Mouse (Mus musculus) hindbrain, embryonic 12.5 days (tissue): ENCODE results near the gene Gngt2. TPM values are rescaled to one million over a fixed set of nuclear protein-coding genes. Genes with fewer than 3 reads are reported as not detected.

ENCODE experiments used
- ATAC-seq: fragments of 200-750 bp; cut with Nextera tagmentation; 2 replicates; pipeline ENCODE4 v1.8.0; 2017; ENCODE audit warnings: moderate TSS enrichment; ENCODE audit not compliant: low FRiP score
- H3K27ac ChIP-seq: fragments of 300-500 bp; sonication (generic); 2 replicates; pipeline ENCODE4 v1.5.1; 2016; ENCODE audit warnings: mild to moderate bottlenecking
- H3K27me3 ChIP-seq: fragments of 300-500 bp; sonication (generic); 2 replicates; pipeline ENCODE4 v1.6.1; 2016; ENCODE audit warnings: mild to moderate bottlenecking
- H3K36me3 ChIP-seq: fragments of 300-500 bp; sonication (generic); 2 replicates; pipeline ENCODE4 v1.6.1; 2016; ENCODE audit warnings: mild to moderate bottlenecking
- H3K4me1 ChIP-seq: fragments of 300-500 bp; sonication (generic); 2 replicates; pipeline ENCODE4 v1.6.1; 2016
- H3K4me2 ChIP-seq: fragments of 300-500 bp; sonication (generic); replicated peaks from 2 replicates; pipeline ENCODE4 v1.6.1; 2016; ENCODE audit warnings: mild to moderate bottlenecking
- H3K4me3 ChIP-seq: fragments of 300-500 bp; sonication (generic); 2 replicates; pipeline ENCODE4 v1.5.1; 2016; ENCODE audit warnings: mild to moderate bottlenecking
- H3K9ac ChIP-seq: fragments of 300-500 bp; sonication (generic); 2 replicates; pipeline ENCODE4 v1.6.1; 2016; ENCODE audit warnings: mild to moderate bottlenecking, moderate library complexity
- H3K9me3 ChIP-seq: fragments of 300-500 bp; sonication (generic); replicated peaks from 2 replicates; pipeline ENCODE4 v1.6.1; 2016; ENCODE audit warnings: mild to moderate bottlenecking
- WGBS: fragments of 180-500 bp; shearing (Covaris S2); methylation state at CpG from one replicate; pipeline ENCODE4 v1.1.7; 2016; 5-methylcytosine and 5-hydroxymethylcytosine counted together
- polyA plus RNA-seq: library from polyadenylated mRNA; unstranded; fragments of >200 nt; fragmentation: Nextera tagmentation; extraction: Ambion mirVana; gene quantifications from 2 replicates; pipeline ENCODE4 v1.2.1, GENCODE M21; 2016

Gngt2 gene
- polyA plus RNA-seq, 1 experiment from 2014 or later, result 7.9 TPM

DNA sequence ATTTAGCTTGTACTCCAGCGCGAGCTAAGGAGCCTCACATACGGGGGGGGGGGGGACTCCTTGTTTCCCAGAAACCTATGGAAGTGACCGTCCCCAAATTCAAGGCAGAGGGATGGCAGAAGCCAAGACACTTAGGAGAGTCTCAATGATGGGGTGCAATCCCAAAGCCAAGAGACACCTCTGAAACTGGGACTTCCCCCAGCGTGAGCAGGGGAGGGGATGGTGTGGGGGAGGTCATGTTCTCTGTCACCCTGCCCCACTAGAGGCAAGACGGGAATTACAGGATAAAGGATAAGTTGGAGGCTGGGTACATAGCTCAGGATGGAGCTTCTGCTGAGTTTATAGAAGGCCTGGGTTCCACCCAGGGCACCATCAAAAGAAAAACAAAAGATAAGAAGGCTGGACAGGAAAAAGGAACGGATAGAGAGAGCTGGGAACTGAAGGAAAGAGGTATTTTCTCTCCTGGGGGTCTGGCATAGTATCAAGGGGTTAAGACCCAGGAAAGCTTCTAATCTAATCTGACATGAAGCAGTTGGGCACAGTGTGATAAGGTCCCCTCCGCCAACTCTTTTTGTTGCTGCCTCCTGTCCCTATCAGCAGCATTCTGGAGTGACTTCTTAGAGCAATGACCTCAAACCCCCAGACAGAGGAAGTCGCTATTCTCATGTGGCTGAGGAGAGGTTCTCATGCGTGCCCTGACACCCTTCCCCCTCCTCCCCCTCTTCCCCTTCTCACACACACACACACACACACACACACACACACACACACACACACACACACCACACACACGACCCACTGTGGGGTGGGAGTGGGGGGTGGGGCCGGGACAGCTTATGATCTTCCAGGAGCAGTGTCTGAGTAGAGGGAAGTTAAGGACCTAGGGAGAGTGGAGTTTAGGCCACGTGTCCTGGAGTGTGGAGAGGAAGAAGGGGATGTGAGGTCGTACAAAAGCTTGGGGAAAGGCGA, 2.0 kb upstream of the Gngt2 start:
- H3K9ac ChIP-seq, result no peak overlapping the region
- 21% methylated on average over 15 of the region's 15 CpGs for WGBS
- no peak overlapping the region for H3K27ac ChIP-seq
- no peak overlapping the region for H3K4me3 ChIP-seq
- peak overlapping the region; percentile 19; the same call in 1 of the 2 replicates for H3K4me2 ChIP-seq
- H3K27me3 ChIP-seq, result peaks cover 73% of the 10 kb centered on the region
- no peak for ATAC-seq
- peaks cover 44% of the 10 kb centered on the region for H3K4me1 ChIP-seq
- no peaks in the 10 kb centered on the region for H3K36me3 ChIP-seq
- H3K9me3 ChIP-seq, result no peaks in the 10 kb centered on the region

GRCm38 (mm10) chr11:95835832-95836231, 1.2 kb upstream of the Gngt2 start:
- no peak for ATAC-seq
- Histone ChIP-seq H3K36me3 (no peaks in the 10 kb centered on the region), H3K4me2 (no peak overlapping the region), H3K9me3 (no peaks in the 10 kb centered on the region), H3K27ac (no peak overlapping the region), H3K9ac (no peak overlapping the region), H3K4me3 (no peak overlapping the region), H3K4me1 (peaks cover 37% of the 10 kb centered on the region), H3K27me3 (peaks cover 71% of the 10 kb centered on the region)
- 47% methylated on average over 6 of the region's 6 CpGs for WGBS

DNA sequence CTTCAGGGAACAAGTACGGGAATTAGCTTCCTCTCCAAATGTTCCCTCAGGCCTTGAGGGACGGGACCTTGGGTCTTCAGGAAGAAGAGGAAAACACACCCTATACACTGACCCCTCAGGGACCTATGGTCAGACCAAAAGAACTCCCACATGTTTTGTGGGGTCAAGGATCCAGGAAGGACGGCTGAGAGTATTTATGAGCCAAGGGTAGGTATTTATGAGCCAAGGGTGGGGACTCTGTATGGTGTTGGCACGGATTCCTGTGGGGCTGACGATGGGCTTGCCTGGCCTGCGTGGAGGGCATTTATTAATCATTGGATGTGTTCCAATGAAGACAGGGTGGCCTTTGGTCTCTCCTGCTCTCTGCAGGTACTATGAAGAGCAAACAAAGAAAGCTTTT, 583 bp upstream of the Gngt2 start:
- Histone ChIP-seq H3K27me3 (peaks cover 70% of the 10 kb centered on the region), H3K4me2 (no peak overlapping the region), H3K27ac (no peak overlapping the region), H3K9ac (no peak overlapping the region), H3K9me3 (no peaks in the 10 kb centered on the region), H3K4me3 (no peak overlapping the region), H3K36me3 (no peaks in the 10 kb centered on the region), H3K4me1 (peaks cover 31% of the 10 kb centered on the region)
- ATAC-seq, result no peak
- 69% methylated on average over 6 of the region's 6 CpGs for WGBS

DNA sequence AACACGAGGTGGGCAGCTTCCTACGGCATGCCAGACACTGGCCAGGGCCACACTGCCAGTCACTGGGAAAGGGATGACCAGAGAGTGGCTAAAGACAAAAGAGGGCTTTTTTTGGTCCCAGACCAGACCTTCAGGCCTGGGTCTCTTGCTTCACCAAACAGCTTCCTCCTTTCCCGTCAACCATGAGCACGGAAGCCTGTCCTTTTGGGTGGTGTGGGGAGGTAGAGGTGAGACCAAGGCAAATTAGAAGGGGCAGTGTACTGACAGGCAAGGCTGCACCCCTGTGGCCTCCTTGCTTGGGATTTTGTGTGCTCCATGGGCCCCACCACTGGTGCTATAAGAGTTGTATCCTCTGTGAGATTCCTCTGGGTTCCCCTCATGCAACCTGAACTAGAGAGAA, 1.6 kb downstream of the Gngt2 start:
- peaks cover 64% of the 10 kb centered on the region for H3K27me3 ChIP-seq
- peaks cover 26% of the 10 kb centered on the region for H3K4me1 ChIP-seq
- 84% methylated on average over 4 of the region's 4 CpGs for whole genome bisulfite sequencing
- no peak overlapping the region for H3K4me3 ChIP-seq
- H3K9ac ChIP-seq, result no peak overlapping the region
- ATAC-seq, result no peak
- H3K27ac ChIP-seq, result no peak overlapping the region
- no peak overlapping the region for H3K4me2 ChIP-seq
- no peaks in the 10 kb centered on the region for H3K9me3 ChIP-seq
- H3K36me3 ChIP-seq, result no peaks in the 10 kb centered on the region

GRCm38 (mm10) chr11:95838999-95839868, 2.2 kb downstream of the Gngt2 start:
- H3K4me1 ChIP-seq, result peaks cover 20% of the 10 kb centered on the region
- no peak overlapping the region for H3K4me3 ChIP-seq
- H3K9me3 ChIP-seq, result no peaks in the 10 kb centered on the region
- H3K9ac ChIP-seq, result no peak overlapping the region
- no peaks in the 10 kb centered on the region for H3K36me3 ChIP-seq
- ATAC-seq, result no peak
- H3K27ac ChIP-seq, result no peak overlapping the region
- no peak overlapping the region for H3K4me2 ChIP-seq
- 71% methylated on average over 8 of the region's 8 CpGs for WGBS
- H3K27me3 ChIP-seq, result peaks cover 57% of the 10 kb centered on the region

DNA sequence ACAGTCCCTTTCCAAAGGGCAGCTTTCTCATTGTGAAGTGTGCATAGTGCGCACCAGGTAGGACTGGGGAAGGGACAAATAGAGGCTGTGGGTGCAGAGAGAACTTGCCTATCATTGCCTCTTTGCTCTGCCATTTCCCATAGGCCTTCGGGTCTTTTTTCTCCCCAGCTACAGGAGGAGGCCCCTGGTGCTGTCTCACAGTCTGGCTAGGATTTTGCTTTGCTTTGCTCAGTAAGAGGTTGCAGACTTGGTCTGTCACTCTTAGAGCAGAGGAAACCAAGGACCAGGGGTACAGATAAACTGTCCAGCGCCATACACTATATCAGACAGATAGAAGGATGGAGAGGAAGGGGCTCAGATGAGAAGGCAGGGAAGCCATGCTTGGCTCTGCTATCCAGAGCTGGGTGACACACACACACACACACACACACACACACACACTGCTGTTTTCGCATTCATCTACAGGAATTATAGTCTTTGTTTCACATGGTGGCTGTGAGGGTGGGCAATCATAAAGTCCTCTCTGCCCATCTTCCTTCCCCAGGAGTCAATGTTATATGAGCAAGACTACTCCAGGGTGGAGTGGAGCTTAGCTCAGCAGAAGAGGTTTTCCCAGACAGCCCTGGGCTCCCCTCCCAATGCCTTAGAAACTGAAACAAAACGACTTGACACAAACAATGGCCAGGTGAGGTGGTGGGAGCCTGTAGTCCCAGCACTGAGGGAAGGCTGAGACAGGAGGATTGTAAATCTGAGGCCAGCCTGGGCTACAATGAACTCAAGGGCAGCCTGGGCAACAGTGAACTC, 3.9 kb downstream of the Gngt2 start:
- no peak overlapping the region for H3K27ac ChIP-seq
- H3K9ac ChIP-seq, result no peak overlapping the region
- no peak overlapping the region for H3K4me3 ChIP-seq
- 79% methylated on average over 5 of the region's 5 CpGs for WGBS
- H3K9me3 ChIP-seq, result no peaks in the 10 kb centered on the region
- no peaks in the 10 kb centered on the region for H3K36me3 ChIP-seq
- H3K4me1 ChIP-seq, result peaks cover 12% of the 10 kb centered on the region
- peaks cover 41% of the 10 kb centered on the region for H3K27me3 ChIP-seq
- no peak overlapping the region for H3K4me2 ChIP-seq
- ATAC-seq, result no peak

- no peaks in the 10 kb centered on the region for H3K36me3 ChIP-seq
- WGBS, result 68% methylated on average over 10 of the region's 10 CpGs
- H3K9ac ChIP-seq, result no peak overlapping the region
- H3K4me1 ChIP-seq, result peaks cover 12% of the 10 kb centered on the region
- no peak overlapping the region for H3K27ac ChIP-seq
- no peak overlapping the region for H3K4me2 ChIP-seq
- no peak overlapping the region for H3K4me3 ChIP-seq
- no peaks in the 10 kb centered on the region for H3K9me3 ChIP-seq
- peaks cover 35% of the 10 kb centered on the region for H3K27me3 ChIP-seq
- ATAC-seq, result no peak
These were observed 4.4 kb downstream of the Gngt2 start for GRCm38 (mm10) chr11:95841498-95841830.

- Histone ChIP-seq H3K4me2 (peak within 1 kb of the TSS; percentile 27), H3K9ac (no peak within 1 kb of the TSS; the same call in 1 of the 2 replicates), H3K27me3 (peaks cover 32% of the 10 kb centered on the region), H3K36me3 (no peaks in the 10 kb centered on the region), H3K4me3 (0 out of 2 replicates have a peak within 1 kb of the TSS, but pooled peaks have one; percentile 3), H3K4me1 (peaks cover 9% of the 10 kb centered on the region), H3K9me3 (no peaks in the 10 kb centered on the region), H3K27ac (no peak within 1 kb of the TSS)
- WGBS, result 12% methylated on average over 11 of the region's 11 CpGs
- no peak for ATAC-seq
These were observed 5.2 kb downstream of the Gngt2 start, which contains the start of gene Abi3 for GRCm38 (mm10) chr11:95842074-95842681. Abi3 (minus strand) TSS chr11:95842476.

DNA sequence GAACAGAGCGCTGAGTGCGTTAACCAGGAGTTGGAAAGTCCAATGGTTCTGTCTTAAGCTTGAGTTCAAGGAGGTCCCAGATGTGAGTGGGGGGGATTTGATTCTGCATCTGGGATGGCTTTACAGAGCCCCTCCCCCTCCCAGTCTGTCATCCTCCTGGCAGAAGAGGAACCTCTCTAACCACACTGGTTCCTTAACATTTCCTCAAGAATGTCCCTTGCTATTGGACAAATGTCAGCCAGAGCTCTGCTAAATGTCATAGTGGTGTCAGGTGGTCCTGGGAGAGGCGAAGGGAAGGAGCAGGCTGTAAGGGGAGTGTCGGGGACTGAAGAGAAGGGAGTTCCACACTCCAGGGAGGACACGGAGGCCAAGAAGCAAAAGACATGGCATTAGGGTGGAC, 5.9 kb downstream of the Gngt2 start:
- Histone ChIP-seq H3K27ac (no peak overlapping the region), H3K4me3 (no peak overlapping the region), H3K4me2 (no peak overlapping the region), H3K4me1 (peaks cover 6% of the 10 kb centered on the region), H3K27me3 (peaks cover 30% of the 10 kb centered on the region), H3K9me3 (no peaks in the 10 kb centered on the region), H3K9ac (no peak overlapping the region), H3K36me3 (no peaks in the 10 kb centered on the region)
- WGBS, result 70% methylated on average over 5 of the region's 5 CpGs
- ATAC-seq, result no peak

DNA sequence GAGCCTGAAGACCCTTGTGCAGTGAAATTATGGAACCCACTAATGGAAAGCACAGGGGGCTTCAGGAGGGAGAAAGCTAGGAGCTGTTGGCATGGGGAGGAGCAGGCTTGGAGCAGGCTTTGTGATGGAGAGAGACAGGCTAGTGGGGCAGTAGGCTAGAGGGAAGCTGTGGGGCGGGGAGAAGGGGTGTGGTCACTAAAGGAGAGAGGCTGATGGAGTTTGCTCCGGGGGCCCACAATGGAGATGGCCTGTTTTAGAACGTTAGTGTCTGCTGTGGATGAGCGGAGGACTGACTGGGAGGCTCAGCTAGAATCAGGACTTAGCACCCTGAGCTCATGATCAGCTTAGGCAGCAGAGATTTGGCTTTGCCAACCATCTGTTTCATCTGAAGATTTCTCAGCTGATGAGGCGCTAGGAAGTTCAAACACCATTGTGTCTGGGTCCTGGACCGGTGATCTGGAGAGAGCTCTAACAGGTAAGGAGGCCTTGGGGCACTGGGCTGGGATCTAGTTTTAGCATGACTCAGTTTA, 6.5 kb downstream of the Gngt2 start:
- Histone ChIP-seq H3K27ac (no peak overlapping the region), H3K4me2 (no peak overlapping the region), H3K9me3 (no peaks in the 10 kb centered on the region), H3K27me3 (peaks cover 30% of the 10 kb centered on the region), H3K4me3 (no peak overlapping the region), H3K36me3 (no peaks in the 10 kb centered on the region), H3K9ac (no peak overlapping the region), H3K4me1 (peaks cover 6% of the 10 kb centered on the region)
- ATAC-seq, result no peak
- 59% methylated on average over 6 of the region's 6 CpGs for WGBS

GRCm38 (mm10) chr11:95844935-95845334, 7.9 kb downstream of the Gngt2 start:
- no peak overlapping the region for H3K27ac ChIP-seq
- no peak overlapping the region for H3K9ac ChIP-seq
- WGBS, result 76% methylated on average over 4 of the region's 4 CpGs
- no peak overlapping the region for H3K4me3 ChIP-seq
- H3K9me3 ChIP-seq, result no peaks in the 10 kb centered on the region
- peaks cover 32% of the 10 kb centered on the region for H3K27me3 ChIP-seq
- no peaks in the 10 kb centered on the region for H3K36me3 ChIP-seq
- no peak overlapping the region for H3K4me2 ChIP-seq
- ATAC-seq, result no peak
- peaks cover 6% of the 10 kb centered on the region for H3K4me1 ChIP-seq
